Mouse (Mus musculus) NIH3T3 (cell line): ENCODE measurements around the gene Afmid.
"Not testable (repeated sequence)": the region's sequence is repeated elsewhere in the genome, so short reads cannot be mapped to it uniquely, and the experiment has no call there.

Source experiments
- DNase-seq: peaks from one replicate; pipeline ENCODE4 v3.0.0-alpha.2; 2012; ENCODE audit warnings: low read depth

Afmid gene

DNA sequence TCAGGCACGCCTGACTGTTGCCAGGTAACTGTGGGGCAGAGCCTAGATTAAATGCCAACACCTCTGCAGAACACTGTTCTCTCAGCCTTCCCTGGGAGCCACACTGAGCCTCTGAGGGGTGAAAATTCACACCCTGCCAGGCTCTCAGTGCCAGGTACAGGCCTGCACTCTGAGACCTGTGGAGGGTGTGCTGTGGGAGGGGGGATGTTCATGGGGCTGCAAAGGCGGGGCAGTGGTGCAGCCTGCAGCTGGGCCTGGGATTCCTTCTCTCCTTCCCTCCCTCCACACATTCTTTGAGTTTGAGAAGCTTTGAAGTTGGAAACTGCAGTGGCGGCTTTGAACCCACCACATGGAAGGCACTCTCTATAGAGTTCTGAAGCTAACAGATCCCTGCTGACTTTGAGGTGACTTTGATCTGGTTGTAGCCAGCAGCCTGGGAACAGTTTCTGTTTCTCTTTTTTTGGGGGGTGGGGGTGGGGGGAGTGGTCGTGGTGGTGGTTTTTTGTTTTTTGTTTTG lies 31.6 kb upstream of the Afmid start:
- DNase-seq, result no peak

DNA sequence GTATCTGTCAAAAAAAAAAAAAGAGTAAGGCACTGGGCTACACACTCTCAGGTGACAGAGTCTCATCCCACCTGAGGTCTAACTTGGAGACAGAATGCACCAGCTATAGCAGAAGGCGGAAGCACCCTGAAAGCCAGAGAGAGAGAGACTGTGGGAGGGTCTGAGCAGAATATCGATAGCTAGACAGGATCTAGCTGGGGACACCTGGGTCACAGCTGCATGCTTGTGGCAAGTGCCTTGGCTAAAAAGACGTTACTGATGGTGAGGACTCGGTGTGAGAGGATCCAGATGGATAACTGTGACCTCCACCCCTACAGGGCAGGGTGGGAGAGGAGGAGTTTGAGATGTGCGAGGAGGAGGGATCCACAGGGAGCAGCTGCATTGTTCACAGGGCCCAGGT lies 28.8 kb upstream of the Afmid start:
- DNase-seq, result no peak

GRCm38 (mm10) chr11:117797511-117798159 lies 28.1 kb upstream of the Afmid start, which contains the start of gene 6030468B19Rik:
6030468B19Rik (plus strand) TSS chr11:117797660.
- no peak for DNase-seq

DNA sequence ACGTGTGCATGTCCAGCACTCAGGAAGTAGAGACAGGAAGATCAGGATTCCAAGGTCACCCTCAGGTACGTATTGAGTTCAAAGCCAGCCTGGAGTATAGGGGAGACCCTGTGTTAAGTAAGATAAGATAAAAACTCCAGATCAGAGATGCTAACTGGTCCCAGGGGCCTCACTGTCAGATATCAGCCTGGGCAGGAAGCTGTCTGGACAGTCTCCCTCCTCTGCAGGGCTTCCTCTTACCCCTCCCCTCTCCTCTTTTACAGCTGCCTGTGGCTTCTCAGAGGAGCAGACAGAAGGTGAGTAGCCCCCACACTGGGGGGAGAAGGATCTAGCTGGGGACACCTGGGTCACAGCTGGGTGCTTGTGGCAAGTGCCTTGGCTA lies 27.6 kb upstream of the Afmid start:
- no peak for DNase-seq

GRCm38 (mm10) chr11:117799174-117799573 lies 26.6 kb upstream of the Afmid start:
- no peak for DNase-seq

GRCm38 (mm10) chr11:117800038-117800437 lies 25.7 kb upstream of the Afmid start:
- no peak for DNase-seq

GRCm38 (mm10) chr11:117801650-117802049 lies 24.1 kb upstream of the Afmid start:
- no peak for DNase-seq

GRCm38 (mm10) chr11:117803166-117803688 lies 22.5 kb upstream of the Afmid start:
- DNase-seq, result no peak

GRCm38 (mm10) chr11:117806781-117807180 lies 18.9 kb upstream of the Afmid start:
- DNase-seq, result no peak

DNA sequence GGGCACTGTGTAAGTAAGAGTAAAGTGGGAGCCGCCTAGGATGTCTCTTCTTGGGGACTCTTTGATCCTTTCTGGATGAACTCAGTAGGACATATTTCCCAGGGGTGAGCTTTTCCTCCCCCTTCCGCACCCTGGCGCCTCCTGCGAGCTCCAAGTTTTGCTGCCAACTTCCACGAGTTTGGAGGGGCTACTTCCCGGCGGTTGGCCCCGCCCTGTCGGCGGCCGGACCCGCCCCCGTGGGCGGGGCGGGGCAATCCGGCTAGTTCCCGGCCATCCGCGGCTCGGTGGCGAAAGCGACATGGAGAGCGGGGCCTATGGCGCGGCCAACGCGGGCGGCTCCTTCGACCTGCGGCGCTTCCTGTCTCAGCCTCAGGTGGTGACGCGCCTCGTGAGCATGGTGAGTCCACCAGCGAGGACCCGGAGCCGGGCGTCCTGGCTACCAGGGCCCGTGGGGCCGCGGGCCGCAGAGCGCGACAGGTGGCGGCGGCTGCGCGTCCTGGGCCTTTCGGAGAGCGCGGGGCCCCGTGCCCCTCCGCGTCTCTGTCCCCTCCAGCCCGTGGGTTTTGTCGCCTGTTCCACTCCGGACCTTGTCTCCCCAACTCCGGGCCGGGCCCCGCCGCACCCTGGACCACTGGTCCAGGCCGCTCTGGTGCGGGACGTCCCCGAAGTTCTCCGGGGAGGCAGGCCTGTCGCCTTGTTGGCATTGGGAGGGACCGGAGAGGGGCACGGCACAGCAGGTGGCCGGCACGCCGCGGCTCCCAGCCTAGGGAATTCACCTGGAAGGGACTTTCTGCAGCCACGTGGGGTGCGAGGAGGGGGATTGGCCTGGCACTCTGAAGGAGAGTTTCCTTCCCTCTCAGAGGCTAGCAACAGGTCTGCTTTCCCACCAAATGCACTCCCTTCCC lies 16.1 kb upstream of the Afmid start, which contains the start of the genes Gm20708 and Syngr2:
TSS of gene Gm20708 (plus strand) at position 262 of the 905 bp plus-strand sequence.
TSS of gene Syngr2 (plus strand) at position 262 of the 905 bp plus-strand sequence.
- DNase-seq, result peak; percentile 83

DNA sequence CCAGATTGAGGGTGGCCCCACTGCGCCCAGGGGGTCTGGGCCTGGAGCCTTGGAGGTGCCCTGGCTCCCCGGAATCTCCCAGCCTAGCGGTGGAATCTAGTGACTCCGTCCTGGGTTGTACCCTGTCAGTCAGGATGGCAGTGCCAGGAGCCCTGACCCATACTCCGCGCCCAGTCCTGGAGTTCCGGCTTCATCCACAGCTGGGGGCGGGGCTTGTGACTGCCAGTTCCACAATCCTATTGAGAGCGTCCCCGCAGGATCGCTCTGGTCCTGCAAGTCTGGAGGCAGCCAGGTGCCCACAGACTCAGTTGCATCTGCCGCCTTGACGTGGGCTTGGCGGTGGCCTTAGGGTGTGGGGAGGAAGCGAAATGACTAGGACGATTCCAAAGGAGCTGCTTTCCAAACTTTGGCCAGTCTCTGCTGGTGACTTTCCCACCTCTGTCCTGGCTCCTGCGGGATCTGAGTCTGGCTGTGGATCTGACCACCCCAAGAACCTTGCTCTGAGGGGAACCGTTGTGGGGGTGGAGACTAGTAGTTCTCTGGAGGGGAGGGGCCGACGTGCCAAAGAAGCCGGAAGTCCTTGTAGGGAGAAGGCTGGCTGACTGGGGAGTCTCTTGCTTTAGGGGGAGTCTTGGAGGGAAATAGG lies 15.2 kb upstream of the Afmid start:
- DNase-seq, result peak; percentile 93

DNA sequence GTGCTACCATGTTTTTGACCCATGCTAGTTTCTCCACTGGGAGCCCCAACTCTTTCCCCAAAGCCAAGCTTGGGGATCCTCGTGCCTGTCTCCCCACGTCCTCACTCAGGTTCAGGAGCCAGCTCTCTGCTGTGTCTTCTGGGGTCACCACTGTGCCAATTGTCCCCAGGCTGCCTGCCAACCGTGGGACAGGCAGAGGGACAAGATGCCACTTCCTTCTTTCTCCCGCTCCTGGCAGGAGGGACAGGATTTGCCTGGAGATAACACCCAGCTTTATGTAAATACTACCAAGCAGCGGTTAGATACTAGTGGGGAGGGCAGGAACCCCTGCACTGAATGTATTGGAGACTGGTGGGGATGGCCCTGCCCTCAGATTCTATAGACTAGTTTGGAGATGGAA lies 11.9 kb upstream of the Afmid start:
- no peak for DNase-seq

DNA sequence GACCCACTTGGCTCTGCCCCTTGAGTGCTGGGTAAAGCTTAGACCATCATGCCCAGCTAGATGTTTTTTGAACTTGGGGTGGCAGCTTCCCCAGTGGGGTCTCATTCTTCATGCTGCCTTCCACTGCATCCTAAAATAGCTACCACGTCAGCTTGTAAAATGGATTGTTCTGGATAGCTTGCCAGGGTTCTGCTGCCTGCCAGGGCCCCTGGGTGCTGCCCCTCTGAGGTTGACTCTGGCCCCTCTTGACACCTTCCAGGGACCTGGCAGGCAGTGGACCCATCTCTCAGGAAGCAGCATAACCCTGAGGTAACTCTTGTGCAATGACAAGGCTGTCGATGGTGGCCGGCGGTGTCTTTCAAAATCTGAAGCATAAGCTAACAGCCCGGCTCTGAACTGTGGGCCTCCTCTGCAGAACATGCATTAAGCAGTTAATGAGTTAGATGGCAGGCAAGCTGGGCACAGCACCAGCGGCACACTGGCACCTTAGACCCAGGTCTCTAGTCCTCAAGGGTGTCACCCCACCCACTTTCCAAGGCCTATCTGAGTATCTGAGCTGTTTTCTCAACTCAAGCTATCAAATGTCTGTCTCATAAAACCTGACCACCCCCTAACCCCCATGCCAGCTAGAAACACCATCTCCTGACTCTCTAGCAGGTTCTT lies 10.9 kb upstream of the Afmid start:
- no peak for DNase-seq

- DNase-seq, result not testable (repeated sequence)
These were observed 9.9 kb upstream of the Afmid start for GRCm38 (mm10) chr11:117815850-117816249.

- no peak for DNase-seq
These were observed 9.2 kb upstream of the Afmid start for GRCm38 (mm10) chr11:117816389-117816996.

GRCm38 (mm10) chr11:117819095-117819494 lies 6.6 kb upstream of the Afmid start:
- DNase-seq, result no peak

DNA sequence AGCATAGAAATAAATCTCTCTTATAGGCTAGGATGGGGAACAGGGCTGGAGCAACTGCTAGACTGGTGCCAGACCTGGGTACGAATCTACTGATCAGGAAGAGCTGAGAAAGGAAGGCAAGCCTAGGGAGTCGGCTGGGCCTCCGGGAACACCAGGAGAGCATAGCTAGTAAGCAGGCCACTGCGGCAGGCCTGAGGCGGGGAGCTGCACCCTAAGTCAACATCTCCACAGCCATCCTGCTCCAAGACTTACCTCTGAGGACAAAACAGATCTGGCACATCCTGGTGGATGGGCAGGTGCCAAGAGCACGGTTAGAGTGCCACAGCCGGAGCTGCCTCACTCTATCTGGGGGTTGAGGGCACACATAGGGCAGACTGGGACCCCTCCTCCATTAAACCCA lies 5.6 kb upstream of the Afmid start:
- DNase-seq, result no peak

DNA sequence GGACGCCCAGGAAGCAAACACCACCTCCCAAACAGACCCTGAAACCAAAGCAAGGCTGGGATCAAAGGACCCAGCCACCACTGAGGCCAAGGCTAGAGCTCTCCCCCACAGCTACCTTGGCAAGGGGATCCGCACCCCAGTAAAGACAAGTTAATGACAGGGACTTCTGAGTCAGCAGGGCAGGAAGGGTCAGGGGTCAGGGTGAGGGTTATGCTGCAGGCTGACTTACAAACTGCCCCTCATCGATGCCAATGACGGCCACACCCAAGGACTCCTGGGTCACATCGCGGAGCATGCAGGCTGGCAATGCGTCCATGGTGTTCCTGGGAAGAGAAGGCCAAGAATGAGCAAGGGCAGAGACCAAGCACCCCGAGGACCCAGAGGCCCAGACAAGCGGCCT lies 3.9 kb upstream of the Afmid start:
- DNase-seq, result no peak

DNA sequence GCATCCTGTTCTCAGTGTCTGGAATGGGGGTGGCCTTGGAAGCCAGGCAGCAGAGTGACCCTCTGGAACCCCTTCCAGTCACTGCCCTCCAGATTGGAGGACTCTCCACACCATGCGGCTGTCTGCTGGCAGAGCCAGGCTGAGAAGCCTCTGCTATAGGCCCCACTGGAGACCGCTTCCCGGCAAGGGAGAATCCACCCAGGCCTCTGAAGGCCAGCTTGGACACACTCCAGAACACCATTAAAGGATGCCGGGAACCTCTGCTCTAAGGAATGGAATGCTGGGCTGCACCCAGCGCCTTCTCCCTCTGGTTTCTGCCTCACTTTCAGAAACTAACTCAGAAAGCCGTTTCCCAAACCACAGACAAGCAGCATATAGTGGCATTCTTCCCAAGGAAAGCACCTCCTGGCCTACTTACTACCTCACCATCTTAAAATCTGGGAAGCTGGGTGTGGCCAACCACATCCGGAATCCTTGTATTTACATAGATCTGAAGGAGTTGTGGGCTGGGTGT lies 2.9 kb upstream of the Afmid start:
- peak; percentile 95 for DNase-seq

DNA sequence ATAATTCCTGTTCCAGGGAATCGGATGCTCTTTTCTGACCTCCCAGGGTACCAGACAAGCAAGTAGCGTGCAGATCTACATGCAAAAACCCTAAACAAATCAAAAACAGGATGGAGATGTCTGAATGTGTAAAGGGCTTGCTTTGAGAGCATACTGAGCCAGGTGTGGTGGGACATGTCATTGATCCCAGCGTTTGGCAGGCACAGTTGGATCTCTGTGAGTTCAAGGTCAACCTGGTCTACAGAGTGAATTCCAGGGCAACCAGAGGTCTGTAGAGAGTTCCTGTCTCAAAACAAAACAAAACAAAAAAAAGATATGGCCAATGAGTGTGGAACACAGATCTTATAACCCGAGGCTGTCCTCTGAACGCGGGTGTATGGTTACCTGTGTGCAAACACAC lies 2.3 kb upstream of the Afmid start:
- DNase-seq, result no peak
